Mouse (Mus musculus): ENCODE data around the gene Hif3a. TPM values are rescaled to one million over a fixed set of nuclear protein-coding genes. Genes with fewer than 3 reads are reported as not detected.

Gene Hif3a
- polyA plus RNA-seq, 1 experiment from 2014 or later: 6.1 TPM

DNA sequence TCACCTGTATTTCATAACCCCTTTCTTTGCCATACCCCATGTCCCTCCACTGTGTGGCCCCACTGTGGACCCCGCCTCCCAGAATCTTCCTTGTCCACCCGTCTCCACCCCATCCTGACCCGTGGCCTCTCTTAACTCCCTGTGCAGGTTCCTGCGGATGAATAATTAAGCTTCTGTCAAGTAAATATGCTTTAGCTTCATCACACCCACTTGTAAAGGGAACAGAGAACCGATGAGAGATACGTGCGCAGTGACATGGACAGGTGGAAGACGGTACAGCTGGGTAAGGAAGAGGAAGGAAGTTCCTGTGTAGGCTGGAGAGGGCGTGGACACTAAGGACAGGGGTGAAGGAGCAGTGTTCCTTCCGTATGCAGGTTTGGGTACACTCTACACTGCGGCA, 618 bp upstream of the Hif3a start:
- peak; percentile 31 for ATAC-seq (replicated peaks; ENCODE audit: low FRiP score, low read depth)
- 5% methylated on average over 11 of the region's 11 CpGs for WGBS
- no peaks in the 10 kb centered on the region for H3K9me3 ChIP-seq (replicated peaks; ENCODE audit: low read length)
- H3K4me2 ChIP-seq (ENCODE audit: low read length): peak overlapping the region; percentile 73
- TF ChIP-seq CTCF (IDR thresholded peaks at IDR 0.05; ENCODE audit: low read depth): no peak
- H3K27ac ChIP-seq: peak overlapping the region; percentile 97
- peak overlapping the region; percentile 65 for H3K4me3 ChIP-seq (replicated peaks; ENCODE audit: low read depth, low read length)
- no peaks in the 10 kb centered on the region for H3K27me3 ChIP-seq (ENCODE audit: insufficient read depth, low read length)
- peak overlapping the region; percentile 69 for H3K9ac ChIP-seq (ENCODE audit: low read depth, low read length)
- peak; percentile 37 for DNase-seq (ENCODE audit: low spot score)
- no peaks in the 10 kb centered on the region for H3K36me3 ChIP-seq (ENCODE audit: insufficient read depth, low read length)
- H3K4me1 ChIP-seq (replicated peaks; ENCODE audit: insufficient read depth, low read length): peaks cover 29% of the 10 kb centered on the region

DNA sequence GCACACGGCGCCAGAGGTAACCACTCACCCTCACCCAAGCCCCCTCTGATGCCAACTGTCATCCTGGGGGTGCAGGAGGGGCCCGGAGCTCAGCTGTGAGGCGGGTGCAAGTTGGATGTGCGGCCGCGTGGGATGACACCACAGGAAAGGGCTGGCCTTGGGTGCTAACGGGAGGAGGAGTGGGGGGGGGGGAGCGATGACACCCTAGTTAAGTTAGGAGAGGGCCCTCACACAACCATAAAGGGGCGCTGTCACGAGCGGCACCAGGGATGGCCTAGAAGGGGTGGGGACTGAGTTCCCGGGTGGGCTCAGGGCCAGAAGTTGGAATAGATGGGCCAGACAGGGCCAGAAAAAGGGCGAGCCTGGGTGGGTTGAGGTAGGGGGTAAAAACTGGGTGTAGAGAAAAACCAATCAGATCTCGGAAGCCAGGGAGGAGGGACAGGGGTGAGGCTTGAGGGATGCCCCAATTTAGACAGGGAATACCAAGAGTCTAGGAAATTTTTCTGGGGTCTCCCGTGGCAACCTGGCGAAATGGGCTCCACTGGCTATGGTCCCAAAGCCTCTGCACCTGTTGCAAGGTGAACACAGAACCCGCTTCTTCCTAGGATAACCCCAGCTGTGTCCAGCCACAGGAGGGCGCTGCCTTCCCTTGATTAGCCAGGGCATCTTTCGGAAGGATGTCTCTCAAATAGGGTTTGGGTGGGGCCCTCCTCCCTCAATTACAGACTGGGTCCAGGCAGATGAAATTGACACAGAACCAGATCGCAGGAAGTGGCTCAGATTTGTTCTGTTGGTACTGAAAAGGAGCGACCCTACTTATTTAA, 1.2 kb downstream of the Hif3a start:
- WGBS: 71% methylated on average over 22 of the region's 22 CpGs
- Histone ChIP-seq H3K27ac (peak overlapping the region; percentile 97), H3K4me2 (ENCODE audit: low read length) (peak overlapping the region; percentile 73), H3K27me3 (ENCODE audit: insufficient read depth, low read length) (no peaks in the 10 kb centered on the region), H3K4me1 (replicated peaks; ENCODE audit: insufficient read depth, low read length) (peaks cover 41% of the 10 kb centered on the region), H3K36me3 (ENCODE audit: insufficient read depth, low read length) (no peaks in the 10 kb centered on the region), H3K9ac (ENCODE audit: low read depth, low read length) (peak overlapping the region; percentile 69; the same call in 1 of the 2 replicates), H3K4me3 (replicated peaks; ENCODE audit: low read depth, low read length) (peak overlapping the region; percentile 65), H3K9me3 (replicated peaks; ENCODE audit: low read length) (no peaks in the 10 kb centered on the region)
- DNase-seq (ENCODE audit: low spot score) (no peak), ATAC-seq (replicated peaks; ENCODE audit: low FRiP score, low read depth) (no peak)
- TF ChIP-seq CTCF (IDR thresholded peaks at IDR 0.05; ENCODE audit: low read depth): peak; percentile 60

DNA sequence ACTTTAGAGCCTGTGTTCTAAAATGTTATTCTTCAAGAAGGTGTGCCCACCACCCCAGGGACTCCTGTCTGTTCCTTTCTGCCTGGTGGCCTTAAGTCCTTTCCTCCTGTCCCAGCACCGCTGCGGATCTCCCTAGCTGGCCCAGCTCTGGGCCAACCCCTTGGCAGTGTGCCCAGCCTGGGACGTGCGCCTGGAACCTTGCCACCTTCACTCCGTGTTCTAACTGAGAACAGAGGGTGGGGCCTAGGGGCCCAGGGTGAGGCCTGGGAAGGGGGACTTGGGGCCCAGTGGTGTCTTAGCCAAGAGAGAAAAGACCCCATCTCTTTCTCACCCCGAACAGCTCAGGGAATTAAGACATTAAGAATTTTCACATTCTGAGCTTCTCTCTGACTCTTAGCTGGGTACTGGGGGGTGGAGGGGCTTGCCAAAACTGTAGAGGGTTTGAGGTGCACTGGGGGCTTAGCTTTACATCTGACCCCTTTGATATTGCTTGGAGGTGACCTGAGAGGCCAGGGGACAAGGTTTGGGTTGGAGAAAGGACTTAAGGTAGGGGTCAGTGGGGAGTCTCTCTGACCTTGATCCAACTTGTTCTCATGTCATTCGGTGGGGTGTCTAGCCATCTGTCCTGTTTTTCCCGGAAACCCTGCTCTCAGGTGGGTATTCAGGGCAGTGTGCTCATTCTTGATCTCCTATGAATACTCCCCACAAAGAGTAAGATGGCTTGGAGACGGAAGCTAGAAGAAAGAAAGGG, 2.0 kb downstream of the Hif3a start:
- 26% methylated on average over 9 of the region's 9 CpGs for WGBS
- no peak for TF ChIP-seq CTCF (IDR thresholded peaks at IDR 0.05; ENCODE audit: low read depth)
- Histone ChIP-seq H3K27ac (peak overlapping the region; percentile 97), H3K9ac (ENCODE audit: low read depth, low read length) (peak overlapping the region; percentile 69), H3K27me3 (ENCODE audit: insufficient read depth, low read length) (no peaks in the 10 kb centered on the region), H3K4me3 (replicated peaks; ENCODE audit: low read depth, low read length) (peak overlapping the region; percentile 65; the same call in 1 of the 2 replicates), H3K9me3 (replicated peaks; ENCODE audit: low read length) (no peaks in the 10 kb centered on the region), H3K36me3 (ENCODE audit: insufficient read depth, low read length) (no peaks in the 10 kb centered on the region), H3K4me2 (ENCODE audit: low read length) (peak overlapping the region; percentile 73), H3K4me1 (replicated peaks; ENCODE audit: insufficient read depth, low read length) (peaks cover 41% of the 10 kb centered on the region)
- ATAC-seq (replicated peaks; ENCODE audit: low FRiP score, low read depth) (peak; percentile 26), DNase-seq (ENCODE audit: low spot score) (peak; percentile 93)

DNA sequence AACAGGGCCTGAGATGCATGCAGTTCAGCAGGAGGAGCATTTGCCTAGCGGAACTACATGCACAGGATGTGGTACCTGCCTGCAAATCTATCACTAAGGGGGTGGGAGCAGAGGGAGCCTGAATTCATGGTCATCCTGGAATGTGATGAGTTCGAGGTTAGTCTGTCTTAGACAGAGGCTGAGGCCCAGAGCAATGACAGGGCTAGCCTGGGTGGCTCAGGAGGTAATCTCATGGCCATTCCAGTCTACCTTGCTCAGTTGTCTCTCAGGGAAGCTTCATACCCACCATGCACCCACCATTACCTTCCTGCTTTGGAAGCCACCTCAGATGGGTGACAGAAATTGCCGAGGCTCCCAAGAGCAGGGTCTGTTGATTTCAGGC, 2.8 kb downstream of the Hif3a start:
- 55% methylated on average over 3 of the region's 3 CpGs for WGBS
- no peak for DNase-seq (ENCODE audit: low spot score)

DNA sequence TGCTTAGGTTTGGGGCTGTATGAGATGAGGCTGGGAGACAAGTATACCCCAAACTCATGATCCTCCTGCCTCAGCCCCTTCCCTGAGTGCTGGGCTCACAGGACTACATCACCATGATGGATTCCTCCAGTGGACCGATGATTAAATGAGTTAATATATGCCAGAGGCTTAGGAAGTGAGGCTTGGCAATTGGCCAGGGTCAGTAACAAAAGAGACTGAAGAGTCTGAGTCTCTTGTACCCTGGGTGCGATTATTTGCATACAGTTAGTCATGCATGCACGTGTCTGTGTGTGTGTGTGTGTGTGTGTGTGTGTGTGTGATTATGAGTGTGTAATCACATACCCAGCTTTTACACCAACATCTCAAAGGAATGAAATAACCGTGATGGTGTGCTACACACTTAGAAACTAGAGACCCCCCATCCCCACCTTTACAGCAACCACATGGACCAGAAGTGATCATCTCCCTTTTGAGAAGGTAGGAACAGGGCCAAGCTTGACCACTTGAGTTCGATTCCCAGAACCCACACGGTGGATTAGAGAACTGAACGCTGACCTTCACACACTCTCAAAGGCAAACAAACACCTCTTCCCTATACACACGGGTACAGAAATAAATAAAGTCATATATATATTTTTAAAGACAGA, 3.3 kb downstream of the Hif3a start:
- ATAC-seq (replicated peaks; ENCODE audit: low FRiP score, low read depth) (no peak), DNase-seq (ENCODE audit: low spot score) (peak; percentile 74)

More for the DNA sequence above, 2.8 kb downstream of the Hif3a start:
- H3K36me3 ChIP-seq (ENCODE audit: insufficient read depth, low read length): no peaks in the 10 kb centered on the region
- peaks cover 41% of the 10 kb centered on the region for H3K4me1 ChIP-seq (replicated peaks; ENCODE audit: insufficient read depth, low read length)
- no peaks in the 10 kb centered on the region for H3K9me3 ChIP-seq (replicated peaks; ENCODE audit: low read length)
- no peak for TF ChIP-seq CTCF (IDR thresholded peaks at IDR 0.05; ENCODE audit: low read depth)
- H3K9ac ChIP-seq (ENCODE audit: low read depth, low read length): no peak overlapping the region
- H3K27ac ChIP-seq: peak overlapping the region; percentile 97
- peak overlapping the region; percentile 73 for H3K4me2 ChIP-seq (ENCODE audit: low read length)
- no peak overlapping the region for H3K4me3 ChIP-seq (replicated peaks; ENCODE audit: low read depth, low read length)
- no peak for ATAC-seq (replicated peaks; ENCODE audit: low FRiP score, low read depth)
- no peaks in the 10 kb centered on the region for H3K27me3 ChIP-seq (ENCODE audit: insufficient read depth, low read length)

More for the DNA sequence above, 3.3 kb downstream of the Hif3a start:
- Histone ChIP-seq H3K27ac (peak overlapping the region; percentile 97), H3K9ac (ENCODE audit: low read depth, low read length) (peak overlapping the region; percentile 18; the same call in 1 of the 2 replicates), H3K4me2 (ENCODE audit: low read length) (peak overlapping the region; percentile 73), H3K4me3 (replicated peaks; ENCODE audit: low read depth, low read length) (no peak overlapping the region), H3K4me1 (replicated peaks; ENCODE audit: insufficient read depth, low read length) (peaks cover 41% of the 10 kb centered on the region), H3K9me3 (replicated peaks; ENCODE audit: low read length) (no peaks in the 10 kb centered on the region), H3K36me3 (ENCODE audit: insufficient read depth, low read length) (no peaks in the 10 kb centered on the region), H3K27me3 (ENCODE audit: insufficient read depth, low read length) (no peaks in the 10 kb centered on the region)
- TF ChIP-seq CTCF (IDR thresholded peaks at IDR 0.05; ENCODE audit: low read depth): no peak
- 29% methylated on average over 8 of the region's 8 CpGs for WGBS

Data from kidney, postnatal 0 days (tissue).